Mouse (Mus musculus) midbrain, embryonic 13.5 days (tissue): ENCODE results near the gene Tlk1. TPM values are rescaled to one million over a fixed set of nuclear protein-coding genes. Genes with fewer than 3 reads are reported as not detected.

Experiments
- ATAC-seq: fragments of 200-750 bp; cut with Nextera tagmentation; 2 replicates; pipeline ENCODE4 v1.8.0; 2017; ENCODE audit warnings: mild to moderate bottlenecking, moderate TSS enrichment, moderate library complexity
- H3K27ac ChIP-seq: fragments of 300-500 bp; sonication (generic); 2 replicates; pipeline ENCODE4 v1.5.1; 2015; ENCODE audit warnings: inconsistent platforms, mild to moderate bottlenecking, moderate library complexity
- H3K27me3 ChIP-seq: fragments of 300-500 bp; sonication (generic); 2 replicates; pipeline ENCODE4 v1.6.1; 2015; ENCODE audit warnings: mild to moderate bottlenecking, inconsistent platforms
- H3K36me3 ChIP-seq: fragments of 300-500 bp; sonication (generic); 2 replicates; pipeline ENCODE4 v1.6.1; 2015; ENCODE audit warnings: mild to moderate bottlenecking, inconsistent platforms
- H3K4me1 ChIP-seq: fragments of 300-500 bp; sonication (generic); replicated peaks from 2 replicates; pipeline ENCODE4 v1.6.1; 2015; ENCODE audit warnings: inconsistent platforms
- H3K4me2 ChIP-seq: fragments of 300-500 bp; sonication (generic); replicated peaks from 2 replicates; pipeline ENCODE4 v1.6.1; 2015; ENCODE audit warnings: moderate library complexity, mild to moderate bottlenecking, inconsistent platforms
- H3K4me3 ChIP-seq: fragments of 300-500 bp; sonication (generic); replicated peaks from 2 replicates; pipeline ENCODE4 v1.5.1; 2015; ENCODE audit warnings: mild to moderate bottlenecking, inconsistent platforms
- H3K9ac ChIP-seq: fragments of 300-500 bp; sonication (generic); replicated peaks from 2 replicates; pipeline ENCODE4 v1.6.1; 2015; ENCODE audit warnings: mild to moderate bottlenecking, inconsistent platforms
- H3K9me3 ChIP-seq: fragments of 300-500 bp; sonication (generic); 2 replicates; pipeline ENCODE4 v1.6.1; 2016; ENCODE audit warnings: mild to moderate bottlenecking, inconsistent platforms
- WGBS: fragments of 180-500 bp; shearing (Covaris S2); methylation state at CpG from one replicate; pipeline ENCODE4 v1.1.7; 2015; 5-methylcytosine and 5-hydroxymethylcytosine counted together
- polyA plus RNA-seq: library from polyadenylated mRNA; unstranded; fragments of >200 nt; fragmentation: Nextera tagmentation; extraction: Ambion mirVana; gene quantifications from 2 replicates; pipeline ENCODE4 v1.2.1, GENCODE M21; 2015

The Tlk1 gene
- polyA plus RNA-seq, 1 experiment from 2014 or later, result 25.5 TPM

- H3K9me3 ChIP-seq, result no peaks in the 10 kb centered on the region
- ATAC-seq, result no peak
- no peak overlapping the region for H3K4me3 ChIP-seq
- no peak overlapping the region for H3K9ac ChIP-seq
- H3K27me3 ChIP-seq, result no peaks in the 10 kb centered on the region
- peak overlapping the region; percentile 19; the same call in 1 of the 2 replicates for H3K4me2 ChIP-seq
- H3K4me1 ChIP-seq, result 0 out of 2 replicates have a peak, but pooled peaks cover 4% of the 10 kb centered on the region
- H3K36me3 ChIP-seq, result no peaks in the 10 kb centered on the region
- WGBS, result 50% methylated on average over 11 of the region's 11 CpGs
- H3K27ac ChIP-seq, result no peak overlapping the region
These were observed 27.3 kb upstream of the Tlk1 start for GRCm38 (mm10) chr2:70852796-70853221.

- no peak overlapping the region for H3K4me3 ChIP-seq
- no peaks in the 10 kb centered on the region for H3K36me3 ChIP-seq
- 0 out of 2 replicates have a peak, but pooled peaks cover 4% of the 10 kb centered on the region for H3K4me1 ChIP-seq
- peak overlapping the region; percentile 19; the same call in 1 of the 2 replicates for H3K4me2 ChIP-seq
- no peak overlapping the region for H3K27ac ChIP-seq
- no peak for ATAC-seq
- H3K9ac ChIP-seq, result no peak overlapping the region
- no peaks in the 10 kb centered on the region for H3K9me3 ChIP-seq
- no peaks in the 10 kb centered on the region for H3K27me3 ChIP-seq
- 66% methylated on average over 8 of the region's 8 CpGs for WGBS
These were observed 26.8 kb upstream of the Tlk1 start for GRCm38 (mm10) chr2:70852186-70852795.

- 51% methylated on average over 2 of the region's 2 CpGs for WGBS
- H3K9ac ChIP-seq, result no peak overlapping the region
- H3K27me3 ChIP-seq, result no peaks in the 10 kb centered on the region
- H3K27ac ChIP-seq, result no peak overlapping the region
- no peak overlapping the region for H3K4me2 ChIP-seq
- no peak for ATAC-seq
- no peaks in the 10 kb centered on the region for H3K36me3 ChIP-seq
- no peaks in the 10 kb centered on the region for H3K9me3 ChIP-seq
- H3K4me3 ChIP-seq, result no peak overlapping the region
- no peaks in the 10 kb centered on the region for H3K4me1 ChIP-seq
These were observed 20.3 kb upstream of the Tlk1 start for GRCm38 (mm10) chr2:70845871-70846270.

- ATAC-seq, result no peak
- Histone ChIP-seq H3K4me3 (no peak overlapping the region), H3K4me1 (no peaks in the 10 kb centered on the region), H3K27ac (no peak overlapping the region), H3K9me3 (no peaks in the 10 kb centered on the region), H3K4me2 (no peak overlapping the region), H3K27me3 (no peaks in the 10 kb centered on the region), H3K36me3 (no peaks in the 10 kb centered on the region), H3K9ac (no peak overlapping the region)
- 89% methylated on average over 9 of the region's 9 CpGs for WGBS
These were observed 19.3 kb upstream of the Tlk1 start for GRCm38 (mm10) chr2:70844694-70845395.

GRCm38 (mm10) chr2:70842049-70842618 is 16.6 kb upstream of the Tlk1 start:
- Histone ChIP-seq H3K27ac (no peak overlapping the region), H3K36me3 (no peaks in the 10 kb centered on the region), H3K4me3 (no peak overlapping the region), H3K27me3 (no peaks in the 10 kb centered on the region), H3K9me3 (no peaks in the 10 kb centered on the region), H3K4me2 (no peak overlapping the region), H3K9ac (no peak overlapping the region), H3K4me1 (no peaks in the 10 kb centered on the region)
- no peak for ATAC-seq
- 78% methylated on average over 13 of the region's 13 CpGs for WGBS

GRCm38 (mm10) chr2:70838536-70839216 is 13.1 kb upstream of the Tlk1 start:
- no peaks in the 10 kb centered on the region for H3K36me3 ChIP-seq
- H3K27ac ChIP-seq, result no peak overlapping the region
- H3K4me1 ChIP-seq, result no peaks in the 10 kb centered on the region
- H3K27me3 ChIP-seq, result no peaks in the 10 kb centered on the region
- no peak overlapping the region for H3K4me2 ChIP-seq
- no peak for ATAC-seq
- H3K4me3 ChIP-seq, result no peak overlapping the region
- no peaks in the 10 kb centered on the region for H3K9me3 ChIP-seq
- 37% methylated on average over 12 of the region's 12 CpGs for WGBS
- H3K9ac ChIP-seq, result no peak overlapping the region

GRCm38 (mm10) chr2:70836306-70836651 is 10.8 kb upstream of the Tlk1 start:
- Histone ChIP-seq H3K4me1 (no peaks in the 10 kb centered on the region), H3K9ac (no peak overlapping the region), H3K27me3 (no peaks in the 10 kb centered on the region), H3K9me3 (no peaks in the 10 kb centered on the region), H3K4me3 (no peak overlapping the region), H3K4me2 (no peak overlapping the region), H3K27ac (no peak overlapping the region), H3K36me3 (no peaks in the 10 kb centered on the region)
- 82% methylated on average over 4 of the region's 4 CpGs for WGBS
- no peak for ATAC-seq

- no peaks in the 10 kb centered on the region for H3K9me3 ChIP-seq
- no peak overlapping the region for H3K4me2 ChIP-seq
- 74% methylated on average over 9 of the region's 9 CpGs for WGBS
- H3K27ac ChIP-seq, result no peak overlapping the region
- H3K4me1 ChIP-seq, result no peaks in the 10 kb centered on the region
- no peak for ATAC-seq
- H3K4me3 ChIP-seq, result no peak overlapping the region
- H3K36me3 ChIP-seq, result no peaks in the 10 kb centered on the region
- no peak overlapping the region for H3K9ac ChIP-seq
- no peaks in the 10 kb centered on the region for H3K27me3 ChIP-seq
These were observed 10.2 kb upstream of the Tlk1 start for GRCm38 (mm10) chr2:70835641-70836305.

GRCm38 (mm10) chr2:70835209-70835608 is 9.7 kb upstream of the Tlk1 start:
- Histone ChIP-seq H3K27me3 (no peaks in the 10 kb centered on the region), H3K4me3 (no peak overlapping the region), H3K4me1 (no peaks in the 10 kb centered on the region), H3K9me3 (no peaks in the 10 kb centered on the region), H3K4me2 (no peak overlapping the region), H3K27ac (no peak overlapping the region), H3K36me3 (no peaks in the 10 kb centered on the region), H3K9ac (no peak overlapping the region)
- ATAC-seq, result no peak
- WGBS, result 88% methylated on average over 2 of the region's 2 CpGs

GRCm38 (mm10) chr2:70833261-70833660 is 7.7 kb upstream of the Tlk1 start:
- ATAC-seq, result no peak
- Histone ChIP-seq H3K27ac (no peak overlapping the region), H3K27me3 (no peaks in the 10 kb centered on the region), H3K4me3 (no peak overlapping the region), H3K4me1 (no peaks in the 10 kb centered on the region), H3K36me3 (no peaks in the 10 kb centered on the region), H3K9ac (no peak overlapping the region), H3K9me3 (no peaks in the 10 kb centered on the region), H3K4me2 (no peak overlapping the region)
- 68% methylated on average over 1 of the region's 1 CpGs for WGBS

GRCm38 (mm10) chr2:70831709-70832350 is 6.3 kb upstream of the Tlk1 start:
- Histone ChIP-seq H3K36me3 (no peaks in the 10 kb centered on the region), H3K27ac (no peak overlapping the region), H3K9ac (no peak overlapping the region), H3K4me2 (no peak overlapping the region), H3K27me3 (no peaks in the 10 kb centered on the region), H3K9me3 (no peaks in the 10 kb centered on the region), H3K4me1 (no peaks in the 10 kb centered on the region), H3K4me3 (no peak overlapping the region)
- ATAC-seq, result no peak
- WGBS, result 93% methylated on average over 10 of the region's 10 CpGs
